Mouse (Mus musculus) heart, postnatal 14 days (tissue): ENCODE data around the gene Parp3. TPM values are rescaled to one million over a fixed set of nuclear protein-coding genes. Genes with fewer than 3 reads are reported as not detected.

Source experiments
- DNase-seq, 2 experiments: peaks; one replicate each; pipeline ENCODE4 v3.0.0; 2021 to 2022
- intact Hi-C: fragments of 180-260 bp; cut with DNase I; formaldehyde crosslinking; loops from one replicate; pipeline ENCODE4 v1.15.1; 2025
- total RNA-seq, 2 experiments: library from RNA; stranded (reverse); gene quantifications; 2 replicates each; pipeline ENCODE4 v1.2.3; 2021

Gene Parp3
- total RNA-seq, 2 experiments from 2014 or later: 18.1 to 19.0 TPM

- no peak for DNase-seq
- intact Hi-C loops: no loop called here
Measured at GRCm38 (mm10) chr9:106444836-106445235, 31.9 kb downstream of the Parp3 start.

- DNase-seq: no peak
- intact Hi-C loops: no loop called here
Measured at GRCm38 (mm10) chr9:106442680-106443079, 34.1 kb downstream of the Parp3 start.

- intact Hi-C loops: no loop called here
- no peak for DNase-seq
Measured at GRCm38 (mm10) chr9:106436566-106436965, 40.2 kb downstream of the Parp3 start.

GRCm38 (mm10) chr9:106433389-106433788, 43.4 kb downstream of the Parp3 start:
- intact Hi-C loops: no loop called here

GRCm38 (mm10) chr9:106430015-106430264, 46.8 kb downstream of the Parp3 start:
- no peak for DNase-seq
- intact Hi-C loops: no loop called here

More at GRCm38 (mm10) chr9:106433389-106433788, 43.4 kb downstream of the Parp3 start:
- no peak for DNase-seq

GRCm38 (mm10) chr9:106429221-106430014, 47.3 kb downstream of the Parp3 start, which contains the start of gene Rpl29:
Gene Rpl29, plus strand, starts transcription at chr9:106429454.
- intact Hi-C loops: loop anchor here (2.0 kb wide), 1 partner anchor 45 kb away; the partner anchor contains the start of gene Rrp9
- peak; percentile 93 to 96 for DNase-seq

GRCm38 (mm10) chr9:106428719-106429220, 48.0 kb downstream of the Parp3 start:
- DNase-seq: no peak

GRCm38 (mm10) chr9:106421865-106422160, 54.9 kb downstream of the Parp3 start:
- intact Hi-C loops: loop anchor here (1.0 to 2.0 kb wide), 2 partner anchors 71 to 133 kb away; no protein-coding TSS in a partner anchor
- peak; percentile 81 to 93 for DNase-seq

More at GRCm38 (mm10) chr9:106428719-106429220, 48.0 kb downstream of the Parp3 start:
- intact Hi-C loops: loop anchor here (2.0 kb wide), 1 partner anchor 46 kb away; the partner anchor contains the start of gene Rrp9

GRCm38 (mm10) chr9:106421033-106421864, 55.5 kb downstream of the Parp3 start:
- intact Hi-C loops: loop anchor here (2.0 kb wide), 1 partner anchor 70 kb away; no protein-coding TSS in a partner anchor
- DNase-seq: no peak

GRCm38 (mm10) chr9:106420608-106421007, 56.1 kb downstream of the Parp3 start:
- DNase-seq: no peak
- intact Hi-C loops: loop anchor here (1.0 to 2.0 kb wide), 2 partner anchors 51 to 70 kb away; no protein-coding TSS in a partner anchor

Other genes with a start within 250 kb of the Parp3 start
- 100 to 1,000 TPM; 562 to 652 TPM for gene Alas1, start 228.3 kb downstream of the Parp3 start, total RNA-seq
- 1 to 10 TPM; 4.3 to 4.8 TPM for gene Poc1a, start 195.9 kb downstream of the Parp3 start, total RNA-seq
- 10 to 100 TPM; 53.2 to 53.9 TPM for gene Dusp7, start 108.3 kb downstream of the Parp3 start, total RNA-seq
- gene Rpl29, start 47.5 kb downstream of the Parp3 start, total RNA-seq: 100 to 1,000 TPM; 307 to 348 TPM
- 10 to 100 TPM; 16.2 to 18.9 TPM for gene Acy1, start 38.6 kb downstream of the Parp3 start, total RNA-seq
- 1 to 10 TPM; 6.8 to 8.9 TPM for gene Abhd14b, start 29.5 kb downstream of the Parp3 start, total RNA-seq
- gene Abhd14a, start 29.3 kb downstream of the Parp3 start, total RNA-seq: 10 to 100 TPM; 21.9 to 22.0 TPM
- 10 to 100 TPM; 62.4 to 68.8 TPM for gene Pcbp4, start 23.7 kb downstream of the Parp3 start, total RNA-seq
- under 1 TPM in 1 of 2 experiments, not detected in 1; 0.10 TPM for gene Gpr62, start 11.0 kb downstream of the Parp3 start, total RNA-seq
- 10 to 100 TPM; 19.3 to 20.3 TPM for gene Rrp9, start 986 bp downstream of the Parp3 start, total RNA-seq
- gene Iqcf1, start 23.0 kb upstream of the Parp3 start, total RNA-seq: not detected
- not detected for gene Iqcf5, start 37.6 kb upstream of the Parp3 start, total RNA-seq
- not detected for gene Iqcf3, start 84.7 kb upstream of the Parp3 start, total RNA-seq
- gene Iqcf4, start 94.0 kb upstream of the Parp3 start, total RNA-seq: not detected
- gene Iqcf6, start 149.6 kb upstream of the Parp3 start, total RNA-seq: not detected
- gene Grm2, start 179.1 kb upstream of the Parp3 start, total RNA-seq: not detected
- gene Tex264, start 209.0 kb upstream of the Parp3 start, total RNA-seq: 10 to 100 TPM; 35.1 to 39.4 TPM